Mouse (Mus musculus) adipocyte (in vitro differentiated cells): Measurements from ENCODE around the gene Ptprn2.

ENCODE experiments used
- DNase-seq: peaks from one replicate; pipeline ENCODE4 v3.0.0-alpha.2; 2016; ENCODE audit warnings: low spot score

Ptprn2 gene

DNA sequence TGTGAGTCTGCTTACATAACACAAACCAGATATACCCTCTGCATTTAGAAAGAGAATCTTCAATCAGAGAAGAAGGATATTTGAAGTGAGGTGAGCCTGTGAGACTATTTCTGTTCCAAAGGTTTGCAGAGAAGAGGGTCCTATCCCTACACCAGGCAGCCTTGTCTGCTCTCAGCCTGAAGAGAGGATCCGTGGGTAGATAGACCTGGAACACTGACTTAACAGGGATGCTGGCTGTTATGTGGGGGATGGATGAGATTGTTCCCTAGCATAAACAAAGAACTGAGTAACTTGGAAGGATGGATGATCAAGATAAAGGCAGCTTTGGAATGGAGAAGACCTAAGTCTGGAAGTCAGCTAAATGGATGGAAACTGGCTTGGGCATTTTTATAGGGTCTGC, 294.9 kb downstream of the Ptprn2 start:
- no peak for DNase-seq

DNA sequence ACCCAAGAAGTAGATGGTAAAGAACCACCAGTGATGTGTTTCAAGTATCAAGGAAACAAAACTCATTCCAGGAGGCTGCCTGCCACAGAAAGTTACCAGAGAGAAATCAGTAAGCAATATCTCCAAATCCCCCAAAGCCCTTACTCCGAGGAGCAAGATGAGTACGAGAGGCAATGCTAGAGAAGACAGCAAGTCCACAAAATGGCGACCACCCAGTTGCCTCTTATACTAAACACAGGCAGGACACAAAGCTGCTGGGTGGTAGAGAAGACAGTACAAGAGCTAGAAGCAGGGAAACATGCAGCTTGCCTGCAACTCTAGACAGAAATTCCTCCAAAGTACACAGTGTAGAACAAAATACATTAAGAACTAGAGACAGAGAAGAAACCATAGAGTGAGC, 300.2 kb downstream of the Ptprn2 start:
- DNase-seq: no peak

DNA sequence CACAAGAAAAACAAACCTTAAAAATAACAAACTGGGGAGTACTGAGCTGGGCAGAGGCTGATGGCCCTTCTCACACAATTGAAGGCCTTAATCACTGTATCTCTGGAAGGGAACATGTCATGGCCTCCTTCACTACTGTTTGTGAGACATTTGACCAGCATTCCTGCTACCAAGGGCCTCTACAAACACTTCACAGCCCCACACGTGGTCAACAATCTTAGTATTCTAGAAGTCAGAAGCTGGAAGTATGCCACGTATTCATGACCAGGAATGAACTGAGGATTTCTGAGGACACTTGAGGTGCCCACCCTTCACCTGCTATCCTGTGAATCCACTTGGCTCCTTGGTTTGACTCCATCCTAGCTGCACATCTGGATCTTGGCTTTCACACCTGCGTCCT, 302.8 kb downstream of the Ptprn2 start:
- DNase-seq: no peak

DNA sequence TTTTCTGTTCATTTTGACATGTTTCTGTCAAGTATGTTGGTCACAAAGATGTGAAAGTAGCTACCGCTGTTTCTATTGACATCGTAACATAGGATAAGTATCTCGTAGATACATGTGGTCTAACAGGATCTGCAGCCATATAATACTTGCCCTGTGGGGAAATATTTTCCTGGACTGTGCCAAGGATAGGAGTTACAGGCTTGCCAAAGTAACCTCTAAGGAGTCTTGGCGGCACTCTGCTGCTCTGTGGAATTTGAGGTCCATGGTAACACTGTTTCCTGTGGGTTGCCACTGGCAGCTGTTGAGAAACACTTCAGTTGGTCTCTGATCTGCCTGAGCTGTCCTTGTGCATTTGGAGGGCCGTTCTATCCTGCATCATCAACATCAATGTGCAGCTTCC, 317.8 kb downstream of the Ptprn2 start:
- no peak for DNase-seq

DNA sequence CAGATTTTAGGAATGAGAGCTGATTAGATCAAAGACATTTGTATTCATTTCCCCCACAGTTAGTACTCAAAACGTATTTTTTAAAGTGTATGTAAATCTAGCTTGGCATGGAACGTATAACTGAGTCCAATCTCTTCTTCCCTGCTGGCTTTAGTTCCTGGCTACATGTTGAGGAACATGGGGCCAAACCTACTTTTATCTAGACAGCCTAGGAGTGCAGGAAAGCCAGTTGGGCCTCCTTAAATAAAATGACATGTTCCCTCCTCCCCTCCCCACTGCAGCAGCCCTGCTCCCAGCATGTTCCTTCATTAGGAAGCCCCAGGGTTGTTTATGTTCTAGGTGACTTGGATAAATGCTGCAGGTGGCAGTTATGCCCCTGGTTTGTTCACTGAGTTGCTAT, 319.2 kb downstream of the Ptprn2 start:
- DNase-seq: no peak

DNA sequence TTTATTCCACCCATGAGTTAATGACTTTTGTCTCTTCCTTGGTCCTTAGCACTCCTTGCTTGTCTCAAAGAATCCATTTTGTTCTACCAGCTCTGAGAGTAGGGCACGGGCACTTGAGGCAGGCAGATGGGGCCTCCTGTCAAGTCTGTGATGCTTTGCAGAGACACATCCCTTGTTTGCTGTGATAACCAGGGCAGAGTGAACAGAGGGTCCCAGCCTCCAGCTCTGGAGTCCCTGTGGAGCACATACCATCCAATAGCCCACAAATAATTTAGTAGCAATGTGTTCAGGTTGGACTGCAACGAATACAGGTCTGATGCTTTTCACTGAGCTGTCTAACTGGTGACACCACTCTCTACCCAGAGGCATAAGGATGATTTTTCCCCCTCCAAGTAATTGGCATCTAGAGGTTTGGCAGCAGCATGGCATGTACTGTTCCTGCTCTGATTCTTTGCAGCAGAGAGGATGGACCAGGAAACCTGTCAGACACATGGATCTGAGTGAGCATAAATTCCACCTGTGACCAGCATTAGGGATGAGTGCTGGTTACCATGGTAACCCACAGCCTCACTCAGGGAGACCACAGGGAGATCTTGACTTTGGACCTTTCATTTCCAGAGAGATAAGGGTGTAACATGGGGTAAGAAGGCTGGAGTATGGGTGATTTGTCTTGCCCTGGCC, 319.7 kb downstream of the Ptprn2 start:
- no peak for DNase-seq

DNA sequence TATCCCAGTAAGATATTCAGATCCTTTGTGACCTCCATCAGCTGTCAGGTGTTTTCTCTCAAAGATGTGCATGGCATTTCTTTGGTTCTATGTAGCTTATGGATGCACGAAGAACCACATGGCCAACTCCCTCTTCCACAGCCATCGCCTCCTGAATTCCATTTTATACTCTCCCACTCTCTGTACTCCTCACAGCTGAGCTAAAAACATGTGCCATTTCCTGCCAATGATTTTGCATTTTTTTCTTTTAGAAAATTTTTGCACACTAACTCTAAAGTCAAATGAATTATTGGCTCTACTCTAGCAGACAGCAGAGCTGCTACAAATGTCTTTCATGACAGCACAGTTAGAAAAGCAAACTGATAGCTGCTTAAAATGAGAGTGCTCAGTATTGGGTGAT, 320.6 kb downstream of the Ptprn2 start:
- DNase-seq: no peak

DNA sequence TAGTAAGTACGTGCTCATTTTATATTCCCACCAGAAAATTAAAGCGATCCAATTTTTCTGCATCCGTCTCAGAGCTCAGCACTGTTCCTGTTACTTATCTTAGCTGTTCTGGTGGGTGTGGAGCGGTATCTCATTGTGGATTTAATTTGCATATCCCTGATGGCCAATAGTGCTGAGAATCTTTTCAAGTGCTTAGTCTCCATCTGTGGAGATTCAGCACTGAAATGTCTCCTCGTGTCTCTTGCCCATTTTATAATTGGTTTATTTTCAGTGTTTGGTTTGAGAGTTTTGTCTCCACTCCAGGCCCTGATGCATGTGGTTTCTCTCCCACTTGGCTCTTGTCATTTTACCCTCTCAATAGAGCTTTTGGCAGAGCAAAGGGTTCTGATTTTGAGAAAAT, 327.5 kb downstream of the Ptprn2 start:
- DNase-seq: no peak

DNA sequence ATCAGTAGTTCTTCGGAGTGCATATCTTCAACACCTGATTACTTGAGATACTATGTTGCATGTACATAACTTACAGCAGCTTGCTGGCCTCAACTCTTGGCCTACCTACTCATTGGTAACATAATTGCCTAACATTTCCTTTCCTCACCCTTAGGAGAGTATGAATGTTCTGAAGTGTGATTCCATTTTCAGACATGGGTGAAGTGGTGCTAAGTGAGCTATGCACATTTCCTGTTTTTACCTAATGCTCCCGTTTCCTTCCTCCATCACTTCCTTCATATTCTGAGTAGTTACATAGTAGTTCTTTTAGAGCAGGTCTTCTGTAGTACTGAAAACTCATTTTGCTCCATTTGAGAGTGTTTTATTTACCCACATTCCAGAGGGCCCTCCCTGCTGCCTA, 334.3 kb downstream of the Ptprn2 start:
- no peak for DNase-seq

DNA sequence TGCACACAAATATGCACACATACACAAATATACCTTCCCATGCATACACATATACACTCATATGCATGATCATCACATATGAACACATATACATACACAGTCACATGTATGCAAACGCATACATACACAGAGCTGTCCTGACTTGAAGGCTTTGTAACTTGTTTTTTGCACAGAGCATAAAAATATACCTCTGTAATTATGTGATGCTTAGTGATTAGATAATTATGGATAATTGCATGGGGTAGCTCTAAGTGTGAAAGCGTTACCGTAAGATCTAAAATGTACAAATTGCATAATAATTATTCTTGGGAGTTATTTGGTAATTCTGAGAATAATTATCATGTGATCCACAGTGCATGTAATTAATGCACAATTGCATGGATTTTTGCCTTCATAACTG, 337.8 kb downstream of the Ptprn2 start:
- no peak for DNase-seq

DNA sequence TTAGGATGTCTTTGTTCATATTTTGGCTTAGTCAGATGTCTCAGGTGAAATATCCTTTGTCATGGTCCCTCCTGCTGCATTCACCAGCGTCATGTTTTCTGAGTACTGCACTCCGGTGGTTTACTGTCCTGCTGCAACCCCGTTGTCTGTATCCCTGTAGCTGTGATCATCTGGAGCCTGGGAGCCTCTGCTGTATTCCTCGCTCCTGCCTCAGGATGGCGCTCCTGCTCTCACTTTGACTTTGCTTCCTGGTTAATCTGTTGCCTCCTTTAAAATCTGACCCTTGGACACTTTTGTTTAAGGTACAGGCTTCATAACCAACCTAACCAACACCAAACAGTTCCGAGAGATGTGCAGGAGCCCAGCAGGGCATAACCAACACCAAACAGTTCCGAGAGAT, 342.2 kb downstream of the Ptprn2 start:
- no peak for DNase-seq

DNA sequence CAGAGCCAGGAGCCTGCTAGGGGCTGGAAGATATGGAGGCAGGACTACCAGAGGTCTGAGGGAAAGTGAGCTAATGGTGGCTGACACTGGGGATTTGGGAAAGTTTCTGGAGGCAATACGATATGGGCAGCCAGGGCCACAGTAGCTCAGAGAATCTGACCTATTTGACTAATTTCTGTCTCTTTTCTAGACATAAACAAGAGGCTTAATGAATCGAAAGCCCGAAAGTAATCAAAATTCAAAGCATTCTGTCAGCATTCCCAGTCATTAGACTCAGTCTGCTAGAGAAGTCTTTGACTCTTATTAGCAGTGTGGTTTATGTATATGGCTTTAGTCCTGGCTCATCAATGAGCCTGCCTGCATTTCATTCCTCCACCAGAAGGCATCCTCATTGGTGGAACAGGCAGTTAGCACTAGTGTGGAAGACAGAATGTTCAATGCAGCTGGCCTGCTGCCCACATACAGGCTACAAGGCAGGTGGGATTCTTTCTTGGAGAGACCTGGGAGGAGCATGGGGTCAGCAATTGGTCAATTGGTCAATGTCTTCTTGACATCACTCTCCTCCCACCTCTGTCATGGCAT, 353.2 kb downstream of the Ptprn2 start:
- DNase-seq: no peak

DNA sequence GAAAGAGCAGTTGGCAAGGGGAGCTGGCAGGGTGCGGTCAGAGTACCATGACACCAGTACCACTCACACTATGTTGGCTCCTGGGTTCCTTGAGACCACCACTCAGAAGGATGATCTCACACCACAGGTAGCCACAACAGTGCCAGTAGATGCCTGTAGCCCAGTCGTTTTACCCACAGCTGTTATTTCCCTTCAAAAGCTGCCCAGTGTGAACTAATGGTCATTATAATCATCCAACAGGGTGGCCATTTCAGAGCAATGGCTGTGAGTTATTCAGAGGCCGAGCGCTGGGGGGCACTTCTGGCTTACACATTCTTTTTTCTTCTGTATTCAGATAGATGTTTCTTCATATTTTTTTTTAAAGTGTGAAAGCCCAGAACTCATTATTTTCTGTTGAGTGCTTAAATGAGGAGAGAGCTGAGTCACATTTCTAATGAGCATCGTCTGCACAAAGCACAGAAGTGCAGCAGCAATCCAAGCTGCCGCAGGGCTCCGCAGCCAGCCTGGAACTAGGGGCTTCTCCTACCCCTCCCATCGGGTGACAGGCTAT, 357.3 kb downstream of the Ptprn2 start:
- no peak for DNase-seq

DNA sequence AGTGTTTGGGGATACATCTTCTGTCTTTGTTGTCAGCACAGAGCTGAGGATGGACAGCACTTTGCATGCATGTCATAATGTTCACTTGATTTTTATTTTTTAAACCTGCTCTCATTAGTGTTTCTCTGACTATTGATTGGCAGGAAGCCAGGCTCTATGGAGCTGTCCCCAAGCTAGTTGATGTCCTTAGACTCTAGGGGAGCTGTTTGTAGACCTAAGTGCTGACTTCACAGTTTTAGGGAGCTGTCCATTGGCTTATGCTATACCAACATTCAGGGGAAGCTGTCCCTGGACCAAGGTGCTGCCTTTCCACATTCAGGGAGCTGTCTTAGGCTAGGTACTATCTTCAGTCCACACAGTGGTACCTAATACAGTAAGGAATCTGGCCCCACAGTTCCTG, 360.7 kb downstream of the Ptprn2 start:
- no peak for DNase-seq

DNA sequence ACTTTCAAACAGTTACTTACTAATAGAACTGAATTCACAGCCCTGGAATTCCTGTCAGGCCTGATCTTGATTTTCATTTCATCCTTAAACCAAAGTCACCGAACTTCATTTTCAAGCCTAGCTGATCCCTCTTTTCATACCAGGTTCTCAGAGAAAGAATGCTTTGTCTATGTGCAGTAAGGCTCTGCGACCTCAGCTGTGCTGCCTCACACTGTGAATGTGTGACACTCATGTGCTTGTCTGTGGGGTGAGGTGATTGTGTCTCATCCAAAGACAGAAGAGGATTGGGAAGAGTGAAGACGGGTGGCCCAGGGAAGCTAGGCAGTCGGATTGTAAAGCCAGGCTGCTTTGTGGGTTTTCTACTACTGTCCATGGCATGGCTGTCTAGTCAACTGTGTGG, 361.5 kb downstream of the Ptprn2 start:
- DNase-seq: no peak

DNA sequence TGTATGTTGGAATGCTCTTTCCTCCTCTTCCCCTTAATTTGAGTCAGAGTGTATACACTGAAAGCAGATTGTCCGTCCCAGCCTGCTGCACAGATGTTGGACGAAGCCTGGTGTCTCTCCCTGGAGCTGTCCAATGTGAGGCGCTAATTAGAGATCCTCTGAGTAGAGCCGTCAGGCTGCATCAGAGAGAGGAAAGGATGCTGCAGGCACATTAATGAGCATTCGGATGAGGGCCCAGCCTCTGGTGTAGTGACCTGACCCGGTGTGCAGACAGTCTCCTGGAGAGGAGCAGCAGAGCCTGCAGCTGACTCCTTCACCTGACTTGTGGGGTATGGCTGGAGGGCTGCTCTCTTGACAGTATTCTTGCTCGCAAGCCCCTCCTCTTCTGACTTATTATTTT, 370.8 kb downstream of the Ptprn2 start:
- DNase-seq: no peak

DNA sequence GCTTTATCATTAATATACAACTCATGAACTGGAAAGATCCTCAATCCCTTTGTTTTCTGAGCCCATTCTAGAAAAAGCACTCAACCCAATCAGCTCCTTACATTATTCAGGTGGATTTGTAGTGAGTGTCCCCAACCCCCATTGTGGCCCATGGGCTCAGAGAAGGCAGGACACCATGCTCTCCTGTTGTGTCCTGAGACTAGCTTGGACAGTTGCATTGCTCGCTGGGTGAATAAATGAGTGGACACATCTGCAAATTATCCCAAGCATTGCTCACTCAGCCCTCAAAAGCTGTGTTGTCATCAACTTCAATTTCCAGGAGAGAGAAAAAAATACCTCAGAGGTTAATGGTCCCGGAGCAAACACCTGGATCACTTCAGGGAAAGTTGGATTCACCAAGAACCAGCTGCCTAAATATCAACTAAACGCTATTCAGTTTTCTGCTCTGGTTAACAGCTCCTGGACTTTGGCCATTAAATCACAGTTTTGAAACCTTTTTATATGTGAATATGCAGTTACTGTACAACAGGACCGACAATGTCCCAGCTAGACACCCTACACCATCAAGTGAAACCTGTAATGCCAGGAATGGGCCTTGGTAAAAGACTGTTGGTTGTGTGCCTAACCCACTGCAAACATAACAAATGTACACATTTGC, 376.0 kb downstream of the Ptprn2 start:
- no peak for DNase-seq

DNA sequence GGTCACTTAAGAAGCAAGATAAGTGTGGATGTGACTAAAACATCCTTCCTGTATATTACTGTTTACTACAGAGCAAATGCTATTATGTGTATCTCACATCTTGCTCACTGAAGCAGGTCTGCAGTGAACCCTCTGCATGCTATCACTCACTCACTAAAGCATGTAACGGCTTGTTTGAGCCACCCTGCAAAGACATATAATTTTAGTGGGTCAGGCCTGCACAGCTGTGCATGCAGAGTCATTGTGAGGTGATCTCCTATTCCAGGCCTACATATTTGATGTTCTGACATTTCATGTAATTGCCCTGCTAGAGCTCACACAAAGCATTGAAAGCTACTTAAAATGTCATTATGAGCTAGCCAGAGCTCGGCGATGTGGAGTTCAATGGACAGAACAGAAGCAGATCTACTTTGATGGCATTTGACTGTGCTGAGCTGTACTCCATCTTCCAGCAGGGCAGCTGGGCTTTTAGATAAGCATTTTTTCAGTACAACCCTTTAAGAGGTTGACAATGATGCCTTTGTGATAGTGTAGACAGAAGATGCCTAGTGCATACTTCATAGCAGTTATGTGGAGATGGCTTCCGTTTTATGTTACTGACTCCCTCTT, 377.9 kb downstream of the Ptprn2 start:
- no peak for DNase-seq

DNA sequence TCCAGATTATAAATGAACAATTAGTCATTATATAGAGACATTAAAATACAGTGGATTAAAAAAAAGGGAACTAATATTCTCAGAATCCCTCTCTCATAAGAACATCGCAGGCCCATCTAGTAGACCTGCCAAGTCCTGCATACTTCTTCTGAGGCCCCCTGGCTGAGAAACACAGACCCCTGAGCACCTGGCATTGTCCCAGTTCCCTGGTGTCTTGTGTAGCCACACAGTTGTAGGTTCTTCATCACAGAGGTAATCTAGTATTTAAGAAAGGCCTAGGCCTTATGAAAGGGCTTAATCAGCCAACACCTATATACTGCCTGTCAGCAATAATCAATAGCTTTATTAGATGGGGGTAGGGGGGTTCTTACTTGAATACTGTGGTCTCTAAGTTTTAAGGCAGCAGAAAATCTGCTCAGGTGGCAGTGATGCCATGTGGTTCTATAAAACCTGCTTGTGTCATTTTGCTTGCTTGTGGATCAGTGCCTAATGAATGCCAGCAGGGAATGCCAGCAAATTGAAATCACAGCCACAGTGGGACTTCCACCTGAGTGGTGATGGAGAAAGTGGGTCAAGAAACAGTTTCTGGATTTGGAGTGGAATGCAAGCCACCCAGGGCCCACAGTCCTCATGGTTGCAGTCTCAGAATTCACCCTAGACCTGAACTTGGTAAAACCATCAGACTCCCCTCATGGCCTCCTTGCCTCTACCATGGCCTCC, 388.5 kb downstream of the Ptprn2 start:
- no peak for DNase-seq

DNA sequence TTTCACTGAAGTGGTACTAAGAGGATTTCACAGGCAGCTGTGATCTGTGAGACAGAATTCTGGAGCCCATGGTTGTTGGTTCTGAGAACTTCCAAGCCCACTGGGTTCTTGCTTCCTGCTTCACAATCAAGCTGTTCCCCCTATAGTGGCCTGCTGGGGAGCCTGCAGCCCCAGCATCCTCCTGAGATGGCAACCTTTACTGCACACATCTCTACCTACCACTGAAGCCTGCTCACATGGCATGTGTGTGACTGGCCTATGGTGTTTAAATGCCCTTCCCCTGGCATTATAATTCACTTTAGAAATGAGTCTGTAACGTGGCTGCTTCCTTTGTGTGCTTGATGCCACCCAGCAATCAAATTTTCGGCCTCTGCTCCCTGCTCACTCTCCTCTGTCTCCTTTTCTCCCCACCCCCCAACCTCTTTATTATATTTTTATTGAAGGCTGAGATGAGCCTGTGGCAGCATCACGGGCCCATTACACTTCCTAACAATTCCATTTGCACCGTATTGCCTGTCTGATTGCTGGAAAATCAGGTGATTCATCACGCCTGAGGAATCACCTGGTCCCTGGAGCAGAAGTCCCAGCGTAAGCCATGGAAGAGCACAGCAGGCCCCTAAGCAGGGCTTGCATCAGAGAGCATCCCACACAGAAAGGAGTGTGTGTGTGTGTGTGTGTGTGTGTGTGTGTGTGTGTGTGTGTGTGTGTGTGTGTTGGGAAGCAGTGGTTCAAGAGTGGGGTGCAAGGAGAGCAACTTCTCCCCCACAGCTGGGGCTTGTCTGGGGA, 402.2 kb downstream of the Ptprn2 start:
- DNase-seq: no peak

DNA sequence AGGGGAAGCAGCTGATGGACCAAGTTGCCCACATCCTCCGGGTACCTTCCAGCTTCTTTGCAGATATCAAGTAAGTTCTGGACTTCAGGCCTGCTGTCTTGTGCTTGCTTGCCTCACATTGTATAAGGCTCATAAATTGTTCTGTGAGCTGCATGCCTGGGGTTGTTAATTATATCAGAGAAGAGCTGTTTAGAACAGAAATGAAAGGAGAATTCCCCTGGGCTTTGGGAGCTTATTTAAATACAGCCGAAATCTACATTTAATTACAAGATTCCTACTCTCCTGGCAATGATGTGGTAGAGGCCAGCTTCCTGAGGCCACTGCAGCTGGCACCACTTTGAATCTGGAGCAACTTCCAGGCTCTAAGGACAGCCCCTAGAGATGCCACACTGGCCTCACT, 403.3 kb downstream of the Ptprn2 start:
- no peak for DNase-seq

DNA sequence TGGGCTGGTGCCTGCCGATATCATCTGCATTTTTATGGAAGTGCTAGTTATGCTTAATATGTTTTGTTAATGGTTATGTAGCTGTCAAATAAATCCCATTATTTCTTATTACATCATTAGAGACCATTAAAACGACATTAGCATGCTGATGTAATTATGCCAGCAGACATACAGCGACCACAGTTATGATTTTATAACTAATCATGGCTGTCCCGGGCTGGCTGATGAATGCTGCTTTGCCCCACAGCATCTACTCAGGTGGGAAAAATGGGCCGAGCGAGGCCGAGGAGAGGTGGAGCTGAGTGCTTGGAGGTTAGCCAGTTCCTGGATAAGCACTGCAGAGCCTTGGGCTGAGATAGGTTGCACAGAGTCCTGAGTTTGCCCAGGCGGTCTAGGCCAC, 407.1 kb downstream of the Ptprn2 start:
- DNase-seq: no peak
